Mouse (Mus musculus) gonadal fat pad, adult 2 months (tissue): Measurements from ENCODE around the gene Zbtb7a. TPM values are rescaled to one million over a fixed set of nuclear protein-coding genes. Genes with fewer than 3 reads are reported as not detected.
"Not testable (repeated sequence)": the region's sequence is repeated elsewhere in the genome, so short reads cannot be mapped to it uniquely, and the experiment has no call there.

Experiments
- DNase-seq: peaks from one replicate; pipeline ENCODE4 v3.0.0-alpha.2; 2012; ENCODE audit warnings: low read depth
- polyA plus RNA-seq: library from polyadenylated mRNA; depleted of rRNA; stranded (reverse); fragments of >200 nt; gene quantifications from 2 replicates; pipeline ENCODE4 v1.2.3, GENCODE M21; 2012

Gene Zbtb7a
- polyA plus RNA-seq, 1 experiment, result 30.0 TPM

- DNase-seq, result no peak
Measured at GRCm38 (mm10) chr10:81168521-81169244, 33.7 kb downstream of the Zbtb7a start.

DNA sequence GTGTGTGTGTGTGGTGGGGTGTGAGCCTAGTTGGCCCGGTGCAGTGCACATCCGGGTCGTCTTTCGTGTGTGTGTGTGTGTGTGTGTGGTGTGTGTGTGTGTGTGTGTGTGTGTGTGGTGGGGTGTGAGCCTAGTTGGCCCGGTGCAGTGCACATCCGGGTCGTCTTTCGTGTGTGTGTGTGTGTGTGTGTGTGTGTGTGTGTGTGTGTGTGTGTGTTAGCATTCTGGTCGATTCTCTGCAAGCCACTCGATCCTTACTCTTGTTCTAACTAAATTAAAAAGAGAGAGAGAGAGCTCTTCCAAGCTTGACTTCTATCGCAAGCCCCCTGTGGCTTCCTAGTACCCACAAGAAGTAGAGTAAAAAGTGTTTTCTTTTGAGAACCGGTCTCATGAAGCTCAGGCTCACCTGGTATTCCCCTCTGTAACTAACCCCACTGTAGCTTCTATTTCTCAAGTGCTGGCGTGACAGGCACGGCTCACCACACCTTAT, 34.4 kb downstream of the Zbtb7a start:
- DNase-seq, result not testable (repeated sequence)

- DNase-seq, result no peak
Measured at GRCm38 (mm10) chr10:81173132-81173531, 38.1 kb downstream of the Zbtb7a start.

GRCm38 (mm10) chr10:81174617-81175344, 39.8 kb downstream of the Zbtb7a start:
- DNase-seq, result no peak

DNA sequence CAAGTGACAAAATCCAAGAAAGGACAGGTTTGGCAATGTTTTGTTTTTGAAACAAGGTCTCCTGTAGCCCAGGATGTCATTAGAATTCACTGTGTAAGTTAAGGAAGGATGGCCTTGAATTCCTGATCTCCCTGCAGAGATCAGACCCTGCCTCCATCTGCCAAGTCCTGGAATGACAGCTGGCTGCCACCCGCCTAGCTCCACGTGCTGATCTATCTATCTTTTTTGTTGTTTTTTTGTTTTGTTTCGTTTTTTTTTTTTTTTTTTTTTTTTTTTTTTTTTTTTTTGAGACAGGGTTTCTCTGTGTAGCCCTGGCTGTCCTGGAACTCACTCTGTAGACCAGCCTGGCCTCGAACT, 40.3 kb downstream of the Zbtb7a start:
- not testable (repeated sequence) for DNase-seq

DNA sequence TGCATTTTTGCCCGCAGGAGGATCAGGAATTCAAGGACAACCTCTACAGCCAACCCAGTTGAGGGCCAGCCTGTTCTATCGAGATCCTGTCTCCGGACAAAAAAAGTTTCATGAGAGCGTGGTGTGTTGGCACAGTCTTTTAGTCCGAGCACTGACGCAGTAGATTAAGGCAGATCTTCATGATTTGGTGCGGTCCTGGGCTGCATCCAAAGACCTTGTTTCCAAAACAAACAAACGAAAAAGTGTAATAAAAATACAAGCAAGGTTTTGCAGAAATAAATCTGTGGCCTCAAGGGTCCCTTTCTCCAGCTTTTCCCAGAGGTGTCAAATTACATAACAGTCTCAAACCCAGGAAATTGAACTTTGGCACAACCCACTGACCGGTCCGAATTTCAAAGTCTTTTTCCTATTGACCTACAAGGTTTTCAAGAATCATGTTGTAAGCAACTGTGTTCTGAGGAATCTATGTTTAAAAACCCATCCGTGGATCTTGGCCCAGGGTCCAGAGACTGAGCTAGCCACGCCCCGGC, 41.0 kb downstream of the Zbtb7a start:
- DNase-seq, result no peak

DNA sequence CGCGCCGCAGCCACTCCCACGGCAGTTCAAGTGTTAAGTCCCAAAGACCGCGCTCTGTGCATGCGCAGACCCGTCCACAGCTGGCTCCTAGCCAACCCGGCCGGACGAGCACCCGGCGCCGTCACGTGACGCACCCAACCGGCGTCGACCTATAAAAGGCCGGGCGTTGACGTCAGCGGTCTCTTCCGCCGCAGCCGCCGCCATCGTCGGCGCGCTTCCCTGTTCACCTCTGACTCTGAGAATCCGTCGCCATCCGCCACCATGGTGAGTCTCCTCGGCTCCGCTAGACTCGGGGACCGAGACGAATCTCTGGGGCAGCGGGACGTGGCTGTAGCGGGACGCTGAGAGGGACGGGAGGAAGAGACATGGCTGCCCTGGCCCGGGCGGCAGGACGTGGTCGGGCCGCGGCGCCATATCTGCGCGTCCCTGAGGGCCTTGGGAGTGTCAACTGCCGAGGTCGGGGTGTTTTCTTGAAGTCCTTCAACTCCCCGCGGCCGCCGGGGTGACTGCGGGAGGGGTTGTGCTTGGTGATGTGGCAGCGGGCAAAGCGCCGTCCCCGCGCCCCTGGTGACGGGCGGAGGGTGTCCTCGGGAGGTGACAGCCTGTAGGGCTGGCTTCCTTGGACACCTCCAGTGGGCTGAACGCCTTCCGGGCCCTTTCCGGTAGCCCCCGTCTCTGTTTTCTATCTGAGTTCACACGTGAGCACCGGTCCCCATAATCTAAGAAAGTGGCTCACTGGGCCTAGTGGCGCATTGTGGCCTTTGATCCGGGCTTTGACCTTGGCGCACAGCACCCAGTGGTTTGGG, 41.6 kb downstream of the Zbtb7a start, which contains the start of gene Eef2:
Gene Eef2, plus strand, starts transcription at position 166 of the 806 bp plus-strand sequence.
- no peak for DNase-seq

DNA sequence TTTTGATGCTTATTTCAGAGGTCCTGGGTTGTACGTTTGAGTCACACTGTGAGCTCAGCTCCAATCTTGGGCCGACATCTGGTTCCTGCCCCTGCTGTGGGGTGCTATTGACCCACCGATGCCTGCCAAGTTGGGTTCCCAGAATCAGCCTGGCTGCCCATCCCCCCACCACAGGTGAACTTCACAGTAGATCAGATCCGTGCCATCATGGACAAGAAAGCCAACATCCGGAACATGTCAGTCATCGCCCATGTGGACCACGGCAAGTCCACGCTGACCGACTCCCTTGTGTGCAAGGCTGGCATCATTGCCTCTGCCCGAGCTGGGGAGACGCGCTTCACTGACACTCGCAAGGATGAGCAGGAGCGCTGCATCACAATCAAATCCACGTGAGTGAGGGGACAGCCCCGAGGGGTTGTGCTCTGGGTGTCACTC, 42.5 kb downstream of the Zbtb7a start:
- no peak for DNase-seq

- no peak for DNase-seq
Measured at GRCm38 (mm10) chr10:81177958-81178712, 43.1 kb downstream of the Zbtb7a start.

- DNase-seq, result no peak
Measured at GRCm38 (mm10) chr10:81178927-81179326, 43.9 kb downstream of the Zbtb7a start.

GRCm38 (mm10) chr10:81179451-81180342, 44.7 kb downstream of the Zbtb7a start:
- no peak for DNase-seq

GRCm38 (mm10) chr10:81180946-81181345, 45.9 kb downstream of the Zbtb7a start:
- DNase-seq, result no peak

DNA sequence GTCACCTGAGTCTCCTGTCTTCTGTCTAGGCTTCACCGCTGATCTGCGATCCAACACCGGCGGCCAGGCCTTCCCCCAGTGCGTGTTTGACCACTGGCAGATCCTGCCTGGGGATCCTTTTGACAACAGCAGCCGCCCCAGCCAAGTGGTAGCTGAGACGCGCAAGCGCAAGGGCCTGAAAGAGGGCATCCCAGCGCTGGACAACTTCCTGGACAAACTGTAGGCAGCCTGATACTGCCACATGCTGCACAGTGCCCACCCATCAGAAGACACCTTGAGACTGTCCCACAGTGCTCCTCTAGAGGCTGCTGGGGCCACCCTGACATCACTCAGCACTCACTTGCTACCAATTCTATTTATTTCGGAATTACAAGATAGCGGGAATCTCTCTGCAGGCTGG, 46.8 kb downstream of the Zbtb7a start:
- not testable (repeated sequence) for DNase-seq

DNA sequence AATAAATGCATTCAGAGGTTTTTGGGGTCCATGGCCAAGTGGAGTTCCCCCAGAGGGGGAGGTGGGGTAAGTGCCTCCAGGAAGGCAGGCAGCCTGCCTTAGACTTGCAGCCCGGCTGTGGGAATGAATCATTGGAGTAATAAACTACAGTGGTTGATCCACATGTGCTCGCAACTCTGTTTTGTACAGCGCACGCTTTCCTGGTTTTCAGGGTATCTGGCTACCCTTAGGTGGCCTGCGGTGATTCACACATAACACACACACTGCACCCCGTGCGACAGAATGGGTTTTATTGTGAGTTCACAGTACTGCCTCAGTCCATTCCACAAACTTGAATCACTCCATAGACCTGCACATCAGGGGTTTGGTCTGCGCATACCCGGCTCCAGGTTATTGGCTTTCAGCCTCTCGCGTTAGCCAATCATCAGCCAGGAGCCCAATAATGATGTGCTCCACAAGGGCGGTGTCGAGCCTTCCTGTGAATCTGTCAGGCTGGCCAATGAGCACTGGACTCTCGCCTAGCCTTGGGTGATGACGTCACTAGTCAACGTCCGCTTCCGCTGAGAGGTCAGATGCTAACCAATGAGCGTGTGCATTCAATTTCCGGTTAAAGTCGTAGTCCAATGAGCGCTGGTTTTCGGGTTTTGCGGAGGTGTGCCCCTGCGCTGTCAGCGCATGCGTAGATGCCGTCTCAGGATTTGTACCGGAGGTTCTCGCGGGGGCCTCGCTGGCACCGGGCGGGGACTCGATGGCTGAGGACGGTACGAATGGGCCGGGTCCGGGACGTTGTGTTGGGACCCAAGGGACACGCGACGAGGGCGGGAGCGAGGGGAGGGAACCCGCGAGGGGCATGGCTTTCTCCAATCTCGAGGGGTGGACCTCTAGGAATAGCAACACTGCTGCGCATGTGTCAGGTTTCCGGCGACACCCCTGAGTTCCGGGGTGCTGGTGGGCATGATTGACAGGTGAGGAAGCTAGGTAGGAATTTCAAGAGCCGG, 47.6 kb downstream of the Zbtb7a start, which contains the start of gene Dapk3:
Gene Dapk3, plus strand, starts transcription at position 670 of the 998 bp plus-strand sequence.
- DNase-seq, result peak; percentile 99

DNA sequence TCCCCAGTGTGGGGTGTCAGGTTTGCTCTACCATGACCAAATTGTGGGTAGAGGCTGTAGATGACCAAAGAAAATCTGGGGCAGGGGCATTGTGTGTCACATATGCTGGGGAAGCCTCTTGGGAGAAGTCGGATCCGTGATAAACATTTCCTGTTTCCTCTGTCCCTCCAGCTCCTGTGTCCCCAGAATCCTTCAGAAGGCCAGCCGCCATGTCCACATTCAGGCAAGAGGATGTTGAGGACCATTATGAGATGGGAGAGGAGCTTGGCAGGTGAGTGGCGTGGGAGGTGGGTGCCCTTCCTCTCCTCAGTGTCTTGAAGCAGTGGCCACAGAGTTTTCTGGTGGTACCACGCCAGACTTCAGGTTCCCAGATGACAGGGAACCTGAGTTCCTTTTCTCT, 48.8 kb downstream of the Zbtb7a start, which contains the start of gene 4930442H23Rik:
Gene 4930442H23Rik, minus strand, starts transcription at position 45 of the 400 bp plus-strand sequence.
- DNase-seq, result no peak

- DNase-seq, result no peak
Measured at GRCm38 (mm10) chr10:81184765-81185164, 49.7 kb downstream of the Zbtb7a start.

DNA sequence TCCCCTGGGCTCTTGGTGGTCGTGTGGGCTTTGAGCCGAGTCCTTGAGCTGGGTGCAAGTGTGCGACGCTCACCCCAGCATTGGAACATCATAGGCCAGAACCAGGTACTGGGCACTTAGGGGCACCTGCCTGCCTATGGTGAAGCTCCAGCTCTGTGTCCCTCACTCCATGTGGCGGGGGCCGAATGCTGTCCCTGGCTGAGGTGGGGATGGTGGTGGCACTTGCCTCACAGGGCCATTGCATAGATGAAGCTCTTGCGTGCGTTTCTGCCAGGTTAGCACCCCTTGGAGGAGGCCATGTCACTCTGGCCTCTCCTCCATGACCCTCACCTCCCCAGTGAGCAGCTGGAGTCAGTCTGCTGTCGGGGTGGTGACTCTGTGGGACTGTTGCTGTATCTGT, 52.1 kb downstream of the Zbtb7a start:
- DNase-seq, result no peak

DNA sequence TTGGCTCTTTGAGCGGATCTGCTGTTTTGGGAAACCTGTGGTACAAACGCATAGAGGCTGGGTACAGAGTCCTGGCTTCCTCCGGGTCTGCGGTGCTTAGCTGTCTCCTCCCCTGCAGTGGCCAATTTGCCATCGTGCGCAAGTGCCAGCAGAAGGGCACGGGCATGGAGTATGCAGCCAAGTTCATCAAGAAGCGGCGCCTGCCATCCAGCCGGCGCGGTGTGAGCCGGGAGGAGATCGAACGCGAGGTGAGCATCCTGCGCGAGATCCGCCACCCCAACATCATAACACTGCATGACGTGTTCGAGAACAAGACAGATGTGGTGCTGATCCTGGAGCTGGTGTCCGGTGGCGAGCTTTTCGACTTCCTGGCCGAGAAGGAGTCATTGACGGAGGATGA, 54.8 kb downstream of the Zbtb7a start:
- no peak for DNase-seq
